15 mouse cellular contexts compared by ENCODE assay signal in genomic region chr4:123260071-123260746, GRCm38 (mm10). TPM values are rescaled to one million over a fixed set of nuclear protein-coding genes. Genes with fewer than 3 reads are reported as not detected.
DNase-seq lines count a peak whose midpoint lies in the region; ATAC-seq and TF ChIP-seq lines count a peak whose summit lies in the region.
"Had no signal": no experiment of that assay in that cellular context is flagged by ENCODE, and none has a peak within 500 bp of the region (broad histone marks: within the 10 kb centered on the region; RNA-seq: fewer than 3 reads in every experiment).

No protein-coding gene starts in this region.

- no peak overlapping the region for H3K4me3 ChIP-seq in kidney, postnatal 0 days (replicated peaks; ENCODE audit: low read depth, low read length)
- H3K4me3 ChIP-seq in kidney, embryonic 16.5 days (ENCODE audit: low read length): no peak overlapping the region
- H3K4me3 ChIP-seq in embryonic facial prominence, embryonic 11.5 days (ENCODE audit: low read depth, low read length): no peak overlapping the region
- H3K4me3 ChIP-seq in myocyte: no peak overlapping the region
- H3K4me3 ChIP-seq in layer of hippocampus, adult 2 months: no peak overlapping the region

- 26% methylated on average over 8 of the region's 8 CpGs for WGBS in kidney, postnatal 0 days
- 25% methylated on average over 8 of the region's 8 CpGs for WGBS in kidney, embryonic 16.5 days
- 45% methylated on average over 8 of the region's 8 CpGs for WGBS in embryonic facial prominence, embryonic 11.5 days

- H3K27me3 ChIP-seq in kidney, postnatal 0 days (ENCODE audit: insufficient read depth, low read length): no peaks in the 10 kb centered on the region
- H3K27me3 ChIP-seq in kidney, embryonic 16.5 days (ENCODE audit: insufficient read depth, low read length): no peaks in the 10 kb centered on the region
- no peaks in the 10 kb centered on the region for H3K27me3 ChIP-seq in embryonic facial prominence, embryonic 11.5 days (ENCODE audit: control insufficient read depth, insufficient read depth, low read length)
- peaks cover 9% of the 10 kb centered on the region for H3K27me3 ChIP-seq in myocyte (ENCODE audit: control insufficient read depth, insufficient read depth, insufficient read length)

- H3K4me1 ChIP-seq in kidney, postnatal 0 days (replicated peaks; ENCODE audit: insufficient read depth, low read length): 0 out of 2 replicates have a peak, but pooled peaks cover 5% of the 10 kb centered on the region
- peaks cover 8% of the 10 kb centered on the region for H3K4me1 ChIP-seq in kidney, embryonic 16.5 days (ENCODE audit: insufficient read depth, low read length)
- H3K4me1 ChIP-seq in embryonic facial prominence, embryonic 11.5 days (ENCODE audit: control insufficient read depth, insufficient read depth, low read length): peaks cover 3% of the 10 kb centered on the region; the same call in 1 of the 2 replicates

- ATAC-seq in kidney, postnatal 0 days (replicated peaks; ENCODE audit: low FRiP score, low read depth): no peak; the same call in 1 of the 2 replicates
- ATAC-seq in kidney, embryonic 16.5 days (ENCODE audit: low FRiP score, low TSS enrichment): no peak; the same call in 1 of the 2 replicates
- ATAC-seq in embryonic facial prominence, embryonic 11.5 days (replicated peaks; ENCODE audit: insufficient number of reproducible peaks, low FRiP score, low TSS enrichment, low read depth): no peak

- no peak overlapping the region for H3ac ChIP-seq in myocyte (ENCODE audit: control insufficient read depth, insufficient read length)

- H3K9me3 ChIP-seq in kidney, postnatal 0 days (replicated peaks; ENCODE audit: low read length): no peaks in the 10 kb centered on the region
- H3K9me3 ChIP-seq in kidney, embryonic 16.5 days (ENCODE audit: low read length): no peaks in the 10 kb centered on the region
- no peaks in the 10 kb centered on the region for H3K9me3 ChIP-seq in embryonic facial prominence, embryonic 11.5 days (replicated peaks; ENCODE audit: control insufficient read depth, low read length)

- H3K36me3 ChIP-seq in kidney, postnatal 0 days (ENCODE audit: insufficient read depth, low read length): no peaks in the 10 kb centered on the region
- no peaks in the 10 kb centered on the region for H3K36me3 ChIP-seq in kidney, embryonic 16.5 days (ENCODE audit: insufficient read depth, low read length)
- no peaks in the 10 kb centered on the region for H3K36me3 ChIP-seq in embryonic facial prominence, embryonic 11.5 days (replicated peaks; ENCODE audit: control insufficient read depth, insufficient read depth, low read depth, low read length)
- no peaks in the 10 kb centered on the region for H3K36me3 ChIP-seq in myocyte (ENCODE audit: control insufficient read depth, insufficient read depth)

- H3K79me2 ChIP-seq in myocyte (ENCODE audit: control insufficient read depth, insufficient read depth): no peaks in the 10 kb centered on the region

- TF ChIP-seq CTCF in kidney, postnatal 0 days (IDR thresholded peaks at IDR 0.05; ENCODE audit: low read depth): no peak
- TF ChIP-seq CTCF in layer of hippocampus, adult 2 months (conservative IDR thresholded peaks at IDR 0.05): no peak

- no peak for TF ChIP-seq POLR2A in myocyte (IDR thresholded peaks at IDR 0.05; ENCODE audit: insufficient read length, low read depth)

- no peak overlapping the region for H3K4me2 ChIP-seq in kidney, postnatal 0 days (ENCODE audit: low read length)
- no peak overlapping the region for H3K4me2 ChIP-seq in kidney, embryonic 16.5 days (replicated peaks; ENCODE audit: low read depth, low read length)
- no peak overlapping the region for H3K4me2 ChIP-seq in embryonic facial prominence, embryonic 11.5 days (ENCODE audit: low read depth, low read length)
- peak overlapping the region; percentile 21 for H3K4me2 ChIP-seq in myocyte (ENCODE audit: low read depth)

- H3K9ac ChIP-seq in kidney, postnatal 0 days (ENCODE audit: low read depth, low read length): no peak overlapping the region
- no peak overlapping the region for H3K9ac ChIP-seq in kidney, embryonic 16.5 days (replicated peaks; ENCODE audit: low read length)
- no peak overlapping the region for H3K9ac ChIP-seq in embryonic facial prominence, embryonic 11.5 days (replicated peaks; ENCODE audit: low read length)

- DNase-seq in adrenal gland, postnatal 36 days: peak; percentile 23 to 29
- DNase-seq in adrenal gland, postnatal 25 days: no peak
- peak; percentile 48 for DNase-seq in kidney, postnatal 0 days (ENCODE audit: low spot score)
- DNase-seq in embryonic facial prominence, embryonic 11.5 days (ENCODE audit: low spot score): peak; percentile 14
- no peak for DNase-seq in layer of hippocampus, adult 2 months (ENCODE audit: low spot score in 2 of 2)
- DNase-seq in cerebellum, adult 9-11 months: no peak
- DNase-seq: adrenal gland, adult 8-10 months; gastrocnemius, postnatal 25 days; left cerebral cortex, postnatal 4 days; lung, postnatal 4 days; thymus, postnatal 25 days had no signal

- H3K27ac ChIP-seq in kidney, postnatal 0 days: no peak overlapping the region
- H3K27ac ChIP-seq in kidney, embryonic 16.5 days (ENCODE audit: low read length): no peak overlapping the region
- no peak overlapping the region for H3K27ac ChIP-seq in embryonic facial prominence, embryonic 11.5 days (replicated peaks; ENCODE audit: low read depth, low read length)
- no peak overlapping the region for H3K27ac ChIP-seq in layer of hippocampus, adult 2 months

TF ChIP-seq in myocyte, 11 proteins besides CTCF, POLR2A, EP300 and RAD21:
- TF ChIP-seq REST (IDR thresholded peaks at IDR 0.05; ENCODE audit: insufficient read depth, insufficient read length): no peak
- TF ChIP-seq TCF3 (IDR thresholded peaks at IDR 0.05; ENCODE audit: insufficient read length, low read depth): no peak
- TF ChIP-seq SRF (IDR thresholded peaks at IDR 0.05; ENCODE audit: control insufficient read depth, insufficient read length, low read depth): no peak
- no peak for TF ChIP-seq MAX (IDR thresholded peaks at IDR 0.05; ENCODE audit: low read depth)
- peak; percentile 40; the same call in 1 of the 2 replicates for TF ChIP-seq CEBPB (IDR thresholded peaks at IDR 0.05; ENCODE audit: insufficient read depth, poor library complexity, severe bottlenecking)
- TF ChIP-seq MYOD1 (IDR thresholded peaks at IDR 0.05; ENCODE audit: control insufficient read depth in 1 of 3, insufficient read length in 2 of 3, low read depth in 2 of 3): peak in 2 of 3 experiments; percentile 49 to 69
- peak in 2 of 3 experiments; percentile 4 to 82 for TF ChIP-seq MYOG (IDR thresholded peaks at IDR 0.05; ENCODE audit: control insufficient read depth in 1 of 3, insufficient read depth in 1 of 3, insufficient read length in 2 of 3, low read depth in 2 of 3)
- TF ChIP-seq TCF12 (IDR thresholded peaks at IDR 0.05; ENCODE audit: insufficient read depth, poor library complexity, severe bottlenecking): peak; percentile 8
- TF ChIP-seq E2F4 (IDR thresholded peaks at IDR 0.05; ENCODE audit: insufficient read depth): no peak

RNA-seq across cellular contexts. Expression of gene Pabpc4, which starts 1.9 kb away (rescaled TPM):
- 100 to 1,000 TPM in 1 of 2 experiments, 10 to 100 TPM in 1; 98.0 to 113 TPM for total RNA-seq in adrenal gland, postnatal 36 days (2021)
- total RNA-seq in adrenal gland, postnatal 25 days (2021): 97.7 and 112 TPM in 2 replicates
- polyA plus RNA-seq in kidney, postnatal 0 days (2015; fragmentation: Nextera tagmentation; extraction: Ambion mirVana): 28.2 and 29.7 TPM in 2 replicates
- polyA plus RNA-seq in kidney, embryonic 16.5 days (2015; fragmentation: Nextera tagmentation; extraction: Ambion mirVana): 45.0 and 47.7 TPM in 2 replicates
- 43.0 and 44.0 TPM in 2 replicates for polyA plus RNA-seq in embryonic facial prominence, embryonic 11.5 days (2014; fragmentation: Nextera tagmentation; extraction: Ambion mirVana)
- 154 TPM for polyA plus RNA-seq in myocyte (2012; fragmentation: generic; extraction: Trizol)
- total RNA-seq in layer of hippocampus, adult 2 months (2021): 10 to 100 TPM; 45.9 to 47.6 TPM

RNA-seq across cellular contexts. Expression of gene Heyl, which starts 26.9 kb away (rescaled TPM):
- 1 to 10 TPM; 6.2 to 8.6 TPM for total RNA-seq in adrenal gland, postnatal 36 days (2021)
- total RNA-seq in adrenal gland, postnatal 25 days (2021): 3.8 and 4.0 TPM in 2 replicates
- 28.7 and 31.6 TPM in 2 replicates for polyA plus RNA-seq in kidney, postnatal 0 days (2015; fragmentation: Nextera tagmentation; extraction: Ambion mirVana)
- 48.8 and 50.7 TPM in 2 replicates for polyA plus RNA-seq in kidney, embryonic 16.5 days (2015; fragmentation: Nextera tagmentation; extraction: Ambion mirVana)
- polyA plus RNA-seq in embryonic facial prominence, embryonic 11.5 days (2014; fragmentation: Nextera tagmentation; extraction: Ambion mirVana): 8.0 and 8.1 TPM in 2 replicates
- 30.2 TPM for polyA plus RNA-seq in myocyte (2012; fragmentation: generic; extraction: Trizol)
- total RNA-seq in layer of hippocampus, adult 2 months (2021): 1 to 10 TPM; 3.1 to 3.3 TPM
- total RNA-seq: neutrophil, adult 5-6 weeks had no signal

RNA-seq across cellular contexts. Expression of gene Nt5c1a, which starts 58.9 kb away (rescaled TPM):
- total RNA-seq in adrenal gland, postnatal 36 days (2021): 10 to 100 TPM; 44.9 to 55.3 TPM
- 42.0 and 42.8 TPM in 2 replicates for total RNA-seq in adrenal gland, postnatal 25 days (2021)
- polyA plus RNA-seq in kidney, postnatal 0 days (2015; fragmentation: Nextera tagmentation; extraction: Ambion mirVana): 0.47 and 0.71 TPM in 2 replicates
- polyA plus RNA-seq in kidney, embryonic 16.5 days (2015; fragmentation: Nextera tagmentation; extraction: Ambion mirVana): 0.25 and 0.28 TPM in 2 replicates
- polyA plus RNA-seq in embryonic facial prominence, embryonic 11.5 days (2014; fragmentation: Nextera tagmentation; extraction: Ambion mirVana): not detected in 2 replicates
- polyA plus RNA-seq in myocyte (2012; fragmentation: generic; extraction: Trizol): not detected
- total RNA-seq in layer of hippocampus, adult 2 months (2021): 10 to 100 TPM; 14.5 to 15.2 TPM
- total RNA-seq: neutrophil, adult 5-6 weeks had no signal
- polyA plus RNA-seq: small intestine, adult 2 months had no signal

Comparison
In these comparisons a context has a peak if more than half of its experiments do, and no peak if none do; other contexts are left out.
1. DNase-seq: peak in adrenal gland, postnatal 36 days (2 of 2), kidney, postnatal 0 days (single experiment) and embryonic facial prominence, embryonic 11.5 days (single experiment); none in adrenal gland, postnatal 25 days (single experiment), layer of hippocampus, adult 2 months (0 of 2) and cerebellum, adult 9-11 months (single experiment).